Mouse (Mus musculus): ENCODE results near the gene Kbtbd12.

Gene Kbtbd12

GRCm38 (mm10) chr6:88626912-88627311 is 10.8 kb downstream of the Kbtbd12 start:
- DNase-seq: no peak

- DNase-seq: no peak
Measured at GRCm38 (mm10) chr6:88626462-88626861, 11.3 kb downstream of the Kbtbd12 start.

GRCm38 (mm10) chr6:88621816-88622481 is 15.8 kb downstream of the Kbtbd12 start:
- no peak for DNase-seq

GRCm38 (mm10) chr6:88619542-88619941 is 18.2 kb downstream of the Kbtbd12 start:
- no peak for DNase-seq

- no peak for DNase-seq
Measured at GRCm38 (mm10) chr6:88615352-88615751, 22.4 kb downstream of the Kbtbd12 start.

GRCm38 (mm10) chr6:88606417-88606816 is 31.3 kb downstream of the Kbtbd12 start:
- DNase-seq: no peak

GRCm38 (mm10) chr6:88605715-88606114 is 32.0 kb downstream of the Kbtbd12 start:
- DNase-seq: no peak

GRCm38 (mm10) chr6:88605235-88605634 is 32.5 kb downstream of the Kbtbd12 start:
- no peak for DNase-seq

- no peak for DNase-seq
Measured at GRCm38 (mm10) chr6:88596108-88596507, 41.6 kb downstream of the Kbtbd12 start.

GRCm38 (mm10) chr6:88592367-88592766 is 45.4 kb downstream of the Kbtbd12 start:
- DNase-seq: no peak

- no peak for DNase-seq
Measured at GRCm38 (mm10) chr6:88590231-88590630, 47.5 kb downstream of the Kbtbd12 start.

GRCm38 (mm10) chr6:88589517-88589916 is 48.2 kb downstream of the Kbtbd12 start:
- peak; percentile 53 to 59 for DNase-seq

GRCm38 (mm10) chr6:88588581-88589256 is 49.0 kb downstream of the Kbtbd12 start:
- DNase-seq: no peak

- no peak for DNase-seq
Measured at GRCm38 (mm10) chr6:88587091-88587490, 50.7 kb downstream of the Kbtbd12 start.

- no peak for DNase-seq
Measured at GRCm38 (mm10) chr6:88583950-88584349, 53.8 kb downstream of the Kbtbd12 start.

- DNase-seq: no peak
Measured at GRCm38 (mm10) chr6:88576495-88576894, 61.3 kb downstream of the Kbtbd12 start.

- DNase-seq: no peak
Measured at GRCm38 (mm10) chr6:88566676-88567075, 71.1 kb downstream of the Kbtbd12 start.

- peak; percentile 19 to 40 for DNase-seq
Measured at GRCm38 (mm10) chr6:88565033-88565432, 72.7 kb downstream of the Kbtbd12 start.

- no peak for DNase-seq
Measured at GRCm38 (mm10) chr6:88560156-88560555, 77.6 kb downstream of the Kbtbd12 start.

GRCm38 (mm10) chr6:88559688-88560087 is 78.1 kb downstream of the Kbtbd12 start:
- DNase-seq: no peak

GRCm38 (mm10) chr6:88558076-88558475 is 79.7 kb downstream of the Kbtbd12 start:
- DNase-seq: no peak

GRCm38 (mm10) chr6:88557548-88557947 is 80.2 kb downstream of the Kbtbd12 start:
- DNase-seq: no peak

- DNase-seq: no peak
Measured at GRCm38 (mm10) chr6:88549916-88550315, 87.8 kb downstream of the Kbtbd12 start.

- peak; percentile 31 to 78 for DNase-seq
Measured at GRCm38 (mm10) chr6:88549137-88549814, 88.5 kb downstream of the Kbtbd12 start.

All from kidney, postnatal 36 days (tissue).